Mouse (Mus musculus) megakaryocyte, embryonic 14.5 days (primary cell): ENCODE results near the gene Dglucy. TPM values are rescaled to one million over a fixed set of nuclear protein-coding genes. Genes with fewer than 3 reads are reported as not detected.

Experiments used
- H3K27me3 ChIP-seq: replicated peaks from 2 replicates; pipeline ENCODE3; 2012; ENCODE audit warnings: inconsistent platforms
- H3K36me3 ChIP-seq: replicated peaks from 2 replicates; pipeline ENCODE3; 2012; ENCODE audit warnings: low read length, inconsistent platforms, mixed read lengths
- H3K4me1 ChIP-seq: 2 replicates; pipeline ENCODE4 v1.6.1; 2012; ENCODE audit warnings: inconsistent platforms
- H3K4me3 ChIP-seq: replicated peaks from 2 replicates; pipeline ENCODE3; 2012; ENCODE audit warnings: moderate library complexity, mild to moderate bottlenecking, inconsistent platforms
- H3K9me3 ChIP-seq: 2 replicates; pipeline ENCODE4 v1.6.1; 2012; ENCODE audit warnings: inconsistent platforms
- FLI1 ChIP-seq: IDR thresholded peaks from 2 replicates; pipeline ENCODE4 v1.6.1; 2012; ENCODE audit warnings: low read length, inconsistent platforms, mixed read lengths
- GATA1 ChIP-seq: IDR thresholded peaks from 3 replicates; pipeline ENCODE4 v1.6.1; 2012; ENCODE audit warnings: mixed read lengths, low read length, inconsistent platforms, borderline replicate concordance
- polyA plus RNA-seq: library from polyadenylated mRNA; stranded (reverse); fragments of >175 nt; gene quantifications from 2 replicates; pipeline ENCODE4 v1.2.3, GENCODE M21; 2012; ENCODE audit warnings: low replicate concordance; ENCODE audit not compliant: insufficient read depth

Gene Dglucy
- polyA plus RNA-seq, 1 experiment = 1.0 TPM

DNA sequence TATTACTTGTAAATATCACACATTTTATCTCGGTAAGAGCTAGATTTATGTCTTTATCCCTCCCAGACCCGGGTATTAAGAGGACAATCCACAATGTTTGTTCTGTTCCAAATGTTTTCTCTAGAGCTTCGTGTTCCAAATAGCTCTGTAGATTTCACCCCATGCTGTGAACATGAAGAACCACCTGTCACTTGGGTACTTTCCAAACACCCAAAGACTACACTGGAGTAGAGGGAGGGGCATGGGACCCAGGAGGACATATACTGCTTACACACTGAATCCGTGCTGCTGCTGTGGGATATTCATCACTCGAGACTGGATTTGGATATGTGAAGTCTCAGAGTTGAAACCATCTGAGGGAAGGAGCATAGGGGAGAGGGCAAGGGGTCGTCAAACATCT lies 130.9 kb downstream of the Dglucy start:
- Histone ChIP-seq H3K36me3 (peaks cover 29% of the 10 kb centered on the region), H3K4me1 (peaks cover 8% of the 10 kb centered on the region), H3K27me3 (peaks cover 45% of the 10 kb centered on the region), H3K9me3 (no peaks in the 10 kb centered on the region), H3K4me3 (no peak overlapping the region)
- no peak for TF ChIP-seq GATA1
- TF ChIP-seq FLI1 = no peak

DNA sequence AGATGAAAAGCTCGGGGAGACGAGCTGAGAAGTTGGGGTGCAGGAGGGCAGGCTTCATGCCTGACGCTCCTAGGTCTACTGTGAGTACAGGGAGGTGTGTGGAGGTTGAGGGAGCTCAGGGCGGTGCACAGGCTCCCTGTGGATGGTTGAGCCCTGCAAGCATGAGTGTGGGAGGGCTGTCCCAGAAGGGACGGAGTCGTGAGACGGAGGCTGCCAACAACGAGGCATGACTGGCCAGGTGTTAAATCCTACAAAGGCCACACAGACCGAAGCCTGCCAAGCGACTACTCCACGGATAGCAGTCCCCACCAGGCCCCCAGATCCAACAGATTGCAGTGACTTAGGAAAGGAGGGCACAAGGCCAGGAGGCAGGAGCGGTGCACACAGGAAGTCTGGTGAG lies 131.9 kb downstream of the Dglucy start:
- Histone ChIP-seq H3K36me3 (peaks cover 36% of the 10 kb centered on the region), H3K4me3 (no peak overlapping the region), H3K27me3 (peaks cover 41% of the 10 kb centered on the region), H3K4me1 (peaks cover 8% of the 10 kb centered on the region), H3K9me3 (no peaks in the 10 kb centered on the region)
- TF ChIP-seq GATA1 (no peak), FLI1 (no peak)

DNA sequence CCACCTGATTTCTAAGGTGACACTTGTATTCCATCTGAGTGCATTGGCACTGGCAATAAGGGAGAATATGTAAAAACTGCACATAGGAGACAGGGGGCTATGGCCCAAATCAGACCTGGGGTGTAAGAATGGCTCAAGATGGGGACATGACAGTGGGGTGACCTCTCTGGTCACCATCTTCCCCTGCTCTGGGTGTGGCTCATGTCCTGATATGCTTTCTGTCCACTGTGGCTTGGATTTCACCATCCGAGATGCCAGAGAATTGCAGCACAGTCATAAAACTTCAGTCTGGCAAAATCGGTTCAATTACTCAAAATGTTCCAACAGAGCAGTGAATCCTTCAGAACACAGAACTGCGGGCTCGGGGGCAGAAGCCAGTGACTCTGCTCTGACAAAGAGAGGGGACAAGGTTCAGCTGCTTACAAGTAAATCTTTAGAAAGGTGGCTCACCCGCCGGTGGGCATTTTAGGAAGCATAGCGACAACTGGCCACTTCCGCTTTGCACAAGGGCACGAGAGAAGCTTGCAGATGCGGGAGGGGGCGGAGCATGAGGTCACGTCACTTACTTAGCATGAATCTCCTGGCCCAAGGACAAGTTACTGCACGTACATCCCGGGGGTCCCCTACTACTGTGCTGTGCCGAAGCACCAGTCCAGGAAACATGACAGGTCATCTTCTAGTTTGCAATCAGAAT lies 145.9 kb downstream of the Dglucy start:
- H3K27me3 ChIP-seq = no peaks in the 10 kb centered on the region
- TF ChIP-seq FLI1 (no peak), GATA1 (no peak)
- H3K4me3 ChIP-seq = no peak overlapping the region
- 0 out of 2 replicates have a peak, but pooled peaks cover 3% of the 10 kb centered on the region for H3K4me1 ChIP-seq
- H3K36me3 ChIP-seq = peaks cover 75% of the 10 kb centered on the region
- no peaks in the 10 kb centered on the region for H3K9me3 ChIP-seq

DNA sequence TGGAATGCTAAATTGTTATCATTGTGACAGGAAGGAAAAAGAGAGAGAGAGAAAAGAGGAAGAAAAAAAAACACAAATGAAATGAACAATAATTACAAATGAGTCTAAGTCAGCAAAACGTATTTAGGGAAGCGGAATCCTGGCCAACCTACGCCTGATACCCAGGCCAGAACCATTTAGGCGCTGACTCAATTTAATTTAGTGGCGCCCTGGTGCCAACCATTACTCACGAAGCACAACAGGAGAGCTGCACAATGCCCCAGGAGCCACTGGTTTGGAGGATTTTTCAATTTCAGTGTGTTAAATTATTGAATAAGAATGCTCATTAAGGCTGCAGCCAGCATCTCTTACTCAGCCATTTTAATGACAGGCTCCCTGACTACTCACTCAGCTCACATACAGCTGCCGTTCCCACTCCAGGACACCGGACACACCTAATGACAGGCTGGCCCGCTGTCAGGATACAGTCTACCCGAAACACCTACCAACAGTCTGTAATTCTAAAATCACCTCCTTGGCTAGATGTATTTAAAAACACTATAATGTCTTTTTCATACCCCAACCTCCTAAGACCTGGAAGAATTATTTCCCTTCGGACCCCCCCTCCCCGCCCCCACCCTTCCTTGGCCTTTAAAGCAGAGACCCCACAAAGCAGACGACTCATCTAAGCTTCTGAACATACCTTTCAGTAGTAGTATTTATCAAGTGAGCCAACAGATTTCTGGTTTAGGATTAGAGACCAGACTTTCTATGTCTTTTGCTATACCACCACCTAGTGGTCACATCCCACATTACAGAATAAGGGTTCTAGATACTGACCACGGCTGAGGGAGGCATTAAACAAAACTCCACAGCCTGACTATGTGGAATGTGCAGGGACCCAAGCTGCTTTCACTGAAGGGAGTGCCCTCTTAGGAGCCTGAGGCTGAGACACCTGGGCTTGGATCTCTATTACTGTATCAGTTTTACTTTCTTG lies 147.1 kb downstream of the Dglucy start:
- no peak for TF ChIP-seq FLI1
- TF ChIP-seq GATA1 = no peak
- no peaks in the 10 kb centered on the region for H3K27me3 ChIP-seq
- H3K4me3 ChIP-seq = no peak overlapping the region
- H3K9me3 ChIP-seq = no peaks in the 10 kb centered on the region
- H3K4me1 ChIP-seq = 0 out of 2 replicates have a peak, but pooled peaks cover 3% of the 10 kb centered on the region
- peaks cover 76% of the 10 kb centered on the region for H3K36me3 ChIP-seq

- Histone ChIP-seq H3K9me3 (no peaks in the 10 kb centered on the region), H3K4me1 (0 out of 2 replicates have a peak, but pooled peaks cover 3% of the 10 kb centered on the region), H3K4me3 (no peak overlapping the region), H3K36me3 (peaks cover 72% of the 10 kb centered on the region), H3K27me3 (no peaks in the 10 kb centered on the region)
- TF ChIP-seq GATA1 = no peak
- no peak for TF ChIP-seq FLI1
Observed at GRCm38 (mm10) chr12:100928286-100928685, 149.4 kb downstream of the Dglucy start.

- Histone ChIP-seq H3K27me3 (no peaks in the 10 kb centered on the region), H3K9me3 (no peaks in the 10 kb centered on the region), H3K36me3 (peaks cover 75% of the 10 kb centered on the region), H3K4me1 (0 out of 2 replicates have a peak, but pooled peaks cover 4% of the 10 kb centered on the region), H3K4me3 (no peak overlapping the region)
- no peak for TF ChIP-seq FLI1
- no peak for TF ChIP-seq GATA1
Observed at GRCm38 (mm10) chr12:100931653-100932052, 152.8 kb downstream of the Dglucy start.

GRCm38 (mm10) chr12:100934796-100935195 lies 155.9 kb downstream of the Dglucy start:
- no peak for TF ChIP-seq FLI1
- TF ChIP-seq GATA1 = no peak
- H3K4me1 ChIP-seq = 0 out of 2 replicates have a peak, but pooled peaks cover 4% of the 10 kb centered on the region
- H3K27me3 ChIP-seq = no peaks in the 10 kb centered on the region
- H3K4me3 ChIP-seq = no peak overlapping the region
- H3K36me3 ChIP-seq = peaks cover 71% of the 10 kb centered on the region
- no peaks in the 10 kb centered on the region for H3K9me3 ChIP-seq

GRCm38 (mm10) chr12:100936116-100936515 lies 157.3 kb downstream of the Dglucy start:
- Histone ChIP-seq H3K4me3 (no peak overlapping the region), H3K4me1 (0 out of 2 replicates have a peak, but pooled peaks cover 4% of the 10 kb centered on the region), H3K27me3 (no peaks in the 10 kb centered on the region), H3K9me3 (no peaks in the 10 kb centered on the region), H3K36me3 (peaks cover 74% of the 10 kb centered on the region)
- TF ChIP-seq FLI1 (no peak), GATA1 (no peak)

- no peak for TF ChIP-seq FLI1
- TF ChIP-seq GATA1 = no peak
- H3K27me3 ChIP-seq = no peaks in the 10 kb centered on the region
- peaks cover 74% of the 10 kb centered on the region for H3K36me3 ChIP-seq
- H3K9me3 ChIP-seq = no peaks in the 10 kb centered on the region
- 0 out of 2 replicates have a peak, but pooled peaks cover 4% of the 10 kb centered on the region for H3K4me1 ChIP-seq
- no peak overlapping the region for H3K4me3 ChIP-seq
Observed at GRCm38 (mm10) chr12:100936737-100937136, 157.9 kb downstream of the Dglucy start.
